In genomic region chr7:80558101-80558500, GRCm38 (mm10) we compare ENCODE assay signal across 12 mouse cellular contexts. TPM values are rescaled to one million over a fixed set of nuclear protein-coding genes. Genes with fewer than 3 reads are reported as not detected.
A peak's percentile ranks its signal among the peaks of the same experiment; 100 is the strongest.
DNase-seq lines count a peak whose midpoint lies in the region; ATAC-seq and TF ChIP-seq lines count a peak whose summit lies in the region.
"Had no signal": no experiment of that assay in that cellular context is flagged by ENCODE, and none has a peak within 500 bp of the region (broad histone marks: within the 10 kb centered on the region; RNA-seq: fewer than 3 reads in every experiment).

No protein-coding gene starts in this region.

- TF ChIP-seq EP300 in MEL (IDR thresholded peaks at IDR 0.05; ENCODE audit: low read depth in 1 of 2, low read length in 2 of 2) = no peak

- no peaks in the 10 kb centered on the region for H3K27me3 ChIP-seq in hindbrain, postnatal 0 days (ENCODE audit: insufficient read depth, low read length)
- H3K27me3 ChIP-seq in hindbrain, embryonic 12.5 days = no peaks in the 10 kb centered on the region
- no peaks in the 10 kb centered on the region for H3K27me3 ChIP-seq in midbrain, postnatal 0 days (ENCODE audit: insufficient read depth, low read length)
- no peaks in the 10 kb centered on the region for H3K27me3 ChIP-seq in midbrain, embryonic 14.5 days (ENCODE audit: control insufficient read depth, insufficient read depth, low read length)
- H3K27me3 ChIP-seq in MEL (ENCODE audit: control insufficient read depth in 1 of 2, insufficient read depth in 2 of 2, low read length in 2 of 2) = no peaks in the 10 kb centered on the region
- H3K27me3 ChIP-seq: forebrain, embryonic 13.5 days; limb, embryonic 15.5 days had no signal

- no peak overlapping the region for H3K4me3 ChIP-seq in hindbrain, postnatal 0 days (ENCODE audit: low read length)
- no peak overlapping the region for H3K4me3 ChIP-seq in hindbrain, embryonic 12.5 days
- H3K4me3 ChIP-seq in midbrain, postnatal 0 days (ENCODE audit: low read depth, low read length) = no peak overlapping the region
- H3K4me3 ChIP-seq in midbrain, embryonic 14.5 days (replicated peaks; ENCODE audit: low read depth, low read length) = no peak overlapping the region
- no peak overlapping the region for H3K4me3 ChIP-seq in MEL (ENCODE audit: control insufficient read depth in 1 of 2, insufficient read depth in 1 of 2, low read depth in 2 of 2, low read length in 2 of 2)
- H3K4me3 ChIP-seq: forebrain, embryonic 13.5 days; limb, embryonic 15.5 days had no signal

- TF ChIP-seq POLR2A in MEL (IDR thresholded peaks at IDR 0.05; ENCODE audit: control insufficient read depth in 1 of 2, insufficient read depth in 1 of 2, low read depth in 1 of 2, low read length in 2 of 2, poor library complexity in 1 of 2) = no peak

- no peaks in the 10 kb centered on the region for H3K9me3 ChIP-seq in hindbrain, postnatal 0 days (ENCODE audit: low read length)
- no peaks in the 10 kb centered on the region for H3K9me3 ChIP-seq in hindbrain, embryonic 12.5 days (replicated peaks)
- H3K9me3 ChIP-seq in midbrain, postnatal 0 days (ENCODE audit: low read length) = no peaks in the 10 kb centered on the region
- H3K9me3 ChIP-seq in midbrain, embryonic 14.5 days (ENCODE audit: control insufficient read depth, low read length) = no peaks in the 10 kb centered on the region
- no peaks in the 10 kb centered on the region for H3K9me3 ChIP-seq in MEL (replicated peaks; ENCODE audit: insufficient read depth, low read length)
- H3K9me3 ChIP-seq: forebrain, embryonic 13.5 days; limb, embryonic 15.5 days had no signal

- H3K36me3 ChIP-seq in hindbrain, postnatal 0 days (ENCODE audit: insufficient read depth, low read length) = no peaks in the 10 kb centered on the region
- H3K36me3 ChIP-seq in hindbrain, embryonic 12.5 days = no peaks in the 10 kb centered on the region
- no peaks in the 10 kb centered on the region for H3K36me3 ChIP-seq in midbrain, postnatal 0 days (ENCODE audit: insufficient read depth, low read length)
- no peaks in the 10 kb centered on the region for H3K36me3 ChIP-seq in midbrain, embryonic 14.5 days (ENCODE audit: control insufficient read depth, insufficient read depth, low read length)
- H3K36me3 ChIP-seq in MEL (ENCODE audit: control insufficient read depth in 1 of 2, insufficient read depth in 2 of 2, low read length in 2 of 2) = 0 out of 4 replicates have a peak, but pooled peaks cover 0 to 2% of the 10 kb centered on the region in 2 experiments
- H3K36me3 ChIP-seq: limb, embryonic 15.5 days had no signal

- H3K27ac ChIP-seq in hindbrain, postnatal 0 days = no peak overlapping the region
- no peak overlapping the region for H3K27ac ChIP-seq in hindbrain, embryonic 12.5 days
- H3K27ac ChIP-seq in midbrain, postnatal 0 days (ENCODE audit: low read depth, low read length) = no peak overlapping the region
- no peak overlapping the region for H3K27ac ChIP-seq in midbrain, embryonic 14.5 days (replicated peaks; ENCODE audit: low read depth, low read length)
- no peak overlapping the region for H3K27ac ChIP-seq in MEL (ENCODE audit: control insufficient read depth, low read depth, low read length)
- H3K27ac ChIP-seq: forebrain, embryonic 13.5 days; limb, embryonic 15.5 days had no signal

- no peak overlapping the region for H3K4me2 ChIP-seq in hindbrain, postnatal 0 days (ENCODE audit: low read depth, low read length)
- no peak overlapping the region for H3K4me2 ChIP-seq in hindbrain, embryonic 12.5 days (replicated peaks)
- H3K4me2 ChIP-seq in midbrain, postnatal 0 days (ENCODE audit: low read depth, low read length, poor library complexity, severe bottlenecking) = no peak overlapping the region
- H3K4me2 ChIP-seq in midbrain, embryonic 14.5 days (ENCODE audit: low read length) = no peak overlapping the region
- H3K4me2 ChIP-seq: forebrain, embryonic 13.5 days; limb, embryonic 15.5 days had no signal

- no peaks in the 10 kb centered on the region for H3K79me2 ChIP-seq in MEL (ENCODE audit: control insufficient read depth, insufficient read depth, low read length, poor library complexity)

- TF ChIP-seq RAD21 in MEL (IDR thresholded peaks at IDR 0.05; ENCODE audit: low read depth, low read length) = peak; percentile 29

- DNase-seq in hindbrain, postnatal 0 days (ENCODE audit: low spot score) = no peak
- no peak for DNase-seq in midbrain, postnatal 0 days (ENCODE audit: low spot score)
- DNase-seq in midbrain, embryonic 14.5 days = no peak
- DNase-seq in MEL (ENCODE audit: low read depth, low spot score) = peak; percentile 41
- DNase-seq in retina, postnatal 1 day = peak; percentile 30
- no peak for DNase-seq in right cerebral cortex, postnatal 36 days (ENCODE audit: low spot score in 2 of 2)
- DNase-seq in frontal cortex, postnatal 36 days (ENCODE audit: low spot score in 2 of 2) = no peak
- DNase-seq: gastrocnemius, postnatal 25 days; right cerebral cortex, postnatal 14 days had no signal

- ATAC-seq in hindbrain, postnatal 0 days = no peak
- no peak for ATAC-seq in hindbrain, embryonic 12.5 days (ENCODE audit: low FRiP score)
- ATAC-seq in midbrain, postnatal 0 days (ENCODE audit: low FRiP score) = no peak
- ATAC-seq in midbrain, embryonic 14.5 days (ENCODE audit: low FRiP score, low TSS enrichment) = no peak
- ATAC-seq: forebrain, embryonic 13.5 days had no signal

- no peak overlapping the region for H3K9ac ChIP-seq in hindbrain, postnatal 0 days (replicated peaks; ENCODE audit: low read length)
- no peak overlapping the region for H3K9ac ChIP-seq in hindbrain, embryonic 12.5 days
- H3K9ac ChIP-seq in midbrain, postnatal 0 days (replicated peaks; ENCODE audit: low read length, poor library complexity, severe bottlenecking) = no peak overlapping the region
- H3K9ac ChIP-seq in midbrain, embryonic 14.5 days (replicated peaks; ENCODE audit: low read length) = no peak overlapping the region
- H3K9ac ChIP-seq in MEL (ENCODE audit: control insufficient read depth, low read depth, low read length, poor library complexity, severe bottlenecking) = no peak overlapping the region
- H3K9ac ChIP-seq: forebrain, embryonic 13.5 days; limb, embryonic 15.5 days had no signal

- 57% methylated on average over 8 of the region's 8 CpGs for WGBS in hindbrain, postnatal 0 days
- 57% methylated on average over 8 of the region's 8 CpGs for WGBS in hindbrain, embryonic 12.5 days
- WGBS in midbrain, postnatal 0 days = 66% methylated on average over 8 of the region's 8 CpGs
- 64% methylated on average over 8 of the region's 8 CpGs for WGBS in midbrain, embryonic 14.5 days

- H3K4me1 ChIP-seq in hindbrain, postnatal 0 days (ENCODE audit: insufficient read depth, low read length) = no peaks in the 10 kb centered on the region
- no peaks in the 10 kb centered on the region for H3K4me1 ChIP-seq in hindbrain, embryonic 12.5 days
- H3K4me1 ChIP-seq in midbrain, postnatal 0 days (ENCODE audit: insufficient read depth, low read length) = no peaks in the 10 kb centered on the region
- no peaks in the 10 kb centered on the region for H3K4me1 ChIP-seq in midbrain, embryonic 14.5 days (ENCODE audit: control insufficient read depth, insufficient read depth, low read length)
- H3K4me1 ChIP-seq in MEL (ENCODE audit: control insufficient read depth in 1 of 2, insufficient read depth in 2 of 2, low read length in 2 of 2) = 0 out of 4 replicates have a peak, but pooled peaks cover 0 to 3% of the 10 kb centered on the region in 2 experiments
- H3K4me1 ChIP-seq: forebrain, embryonic 13.5 days had no signal

- TF ChIP-seq CTCF in hindbrain, postnatal 0 days (IDR thresholded peaks at IDR 0.05; ENCODE audit: low read depth) = peak; percentile 29; the same call in 1 of the 2 replicates
- 0 out of 2 replicates have a peak, but pooled peaks have one; percentile 30 for TF ChIP-seq CTCF in midbrain, postnatal 0 days (IDR thresholded peaks at IDR 0.05)
- peak in 2 of 3 experiments; percentile 23 to 50; a peak in 2 of 6 replicates for TF ChIP-seq CTCF in MEL (IDR thresholded peaks at IDR 0.05 in 2 of 3, conservative IDR thresholded peaks at IDR 0.05 in 1 of 3; ENCODE audit: control insufficient read depth in 1 of 3, insufficient read depth in 1 of 3, low read depth in 2 of 3, low read length in 3 of 3, poor library complexity in 1 of 3, severe bottlenecking in 1 of 3)

TF ChIP-seq in MEL, 35 proteins besides CTCF, POLR2A, EP300 and RAD21:
- TF ChIP-seq RCOR1 (IDR thresholded peaks at IDR 0.05; ENCODE audit: low read depth, low read length) (no peak), ZMIZ1 (IDR thresholded peaks at IDR 0.05; ENCODE audit: low read depth, low read length) (no peak), USF1 (IDR thresholded peaks at IDR 0.05; ENCODE audit: low read depth, low read length) (no peak), ZKSCAN1 (IDR thresholded peaks at IDR 0.05; ENCODE audit: low read depth, low read length) (no peak), SMC3 (IDR thresholded peaks at IDR 0.05; ENCODE audit: low read depth, low read length) (peak; percentile 56)

RNA-seq across cellular contexts. Expression of gene Blm, which starts 23.2 kb away (rescaled TPM):
- total RNA-seq in hindbrain, postnatal 0 days (2014; rRNA removed) = 4.3 and 7.5 TPM in 2 replicates
- 7.1 and 7.2 TPM in 2 replicates for polyA plus RNA-seq in hindbrain, postnatal 0 days (2015; fragmentation: Nextera tagmentation; extraction: Ambion mirVana)
- 24.7 and 26.0 TPM in 2 replicates for polyA plus RNA-seq in hindbrain, embryonic 12.5 days (2016; fragmentation: Nextera tagmentation; extraction: Ambion mirVana)
- 6.4 and 8.4 TPM in 2 replicates for total RNA-seq in midbrain, postnatal 0 days (2014; rRNA removed)
- 4.0 and 5.0 TPM in 2 replicates for polyA plus RNA-seq in midbrain, postnatal 0 days (2015; fragmentation: Nextera tagmentation; extraction: Ambion mirVana)
- polyA plus RNA-seq in midbrain, embryonic 14.5 days (2014; fragmentation: Nextera tagmentation; extraction: Ambion mirVana) = 7.5 and 12.9 TPM in 2 replicates
- 24.6 and 28.5 TPM in 2 replicates for total RNA-seq in MEL (2012; rRNA removed)
- polyA plus RNA-seq in MEL (2012; ENCODE audit: insufficient read depth in 1 of 2, insufficient read length in 2 of 2, low read depth in 1 of 2, low replicate concordance in 2 of 2, missing spikeins in 1 of 2) = 10 to 100 TPM; 52.0 to 83.8 TPM

Comparison
In these comparisons a context has a peak if more than half of its experiments do, and no peak if none do; other contexts are left out.
1. DNase-seq: peak in MEL (single experiment) and retina, postnatal 1 day (single experiment); none in hindbrain, postnatal 0 days (single experiment), midbrain, postnatal 0 days (single experiment), midbrain, embryonic 14.5 days (single experiment), right cerebral cortex, postnatal 36 days (0 of 2) and frontal cortex, postnatal 36 days (0 of 2).
2. Peak in every context shown above with its lines, with median percentiles within 50 percentile points of each other: CTCF ChIP-seq.